Mouse (Mus musculus) liver, adult 2 months (tissue): Measurements from ENCODE around the gene Dvl2. TPM values are rescaled to one million over a fixed set of nuclear protein-coding genes. Genes with fewer than 3 reads are reported as not detected.

Source experiments
- DNase-seq: peaks from one replicate; pipeline ENCODE4 v3.0.0-alpha.2; 2011; ENCODE audit warnings: low read depth, low spot score; ENCODE audit errors: extremely low read depth
- H3K27ac ChIP-seq: fragments of 200-500 bp; replicated peaks from 2 replicates; pipeline ENCODE4 v1.5.1; 2012; ENCODE audit warnings: low read depth, mild to moderate bottlenecking, control low read depth, inconsistent platforms, low read length; ENCODE audit not compliant: insufficient read depth
- H3K27me3 ChIP-seq: fragments of 200-500 bp; 2 replicates; pipeline ENCODE4 v1.6.1; 2012; ENCODE audit warnings: mild to moderate bottlenecking, moderate library complexity, low read length, inconsistent platforms; ENCODE audit not compliant: control insufficient read depth, insufficient read depth
- H3K36me3 ChIP-seq: fragments of 200-500 bp; 2 replicates; pipeline ENCODE4 v1.6.1; 2012; ENCODE audit warnings: low read length, inconsistent platforms; ENCODE audit not compliant: control insufficient read depth, insufficient read depth
- H3K4me1 ChIP-seq: fragments of 200-500 bp; 2 replicates; pipeline ENCODE4 v1.6.1; 2011; ENCODE audit warnings: low read length; ENCODE audit not compliant: control insufficient read depth, insufficient read depth
- H3K4me3 ChIP-seq: fragments of 200-500 bp; 2 replicates; pipeline ENCODE4 v1.5.1; 2011; ENCODE audit warnings: low read depth, mild to moderate bottlenecking, control low read depth, low read length, moderate library complexity; ENCODE audit not compliant: insufficient read depth
- H3K79me2 ChIP-seq: fragments of 200-500 bp; 2 replicates; pipeline ENCODE4 v1.6.1; 2012; ENCODE audit warnings: inconsistent platforms, mild to moderate bottlenecking, low read length, moderate library complexity; ENCODE audit not compliant: control insufficient read depth, insufficient read depth
- H3K9ac ChIP-seq: fragments of 200-500 bp; 2 replicates; pipeline ENCODE4 v1.6.1; 2012; ENCODE audit warnings: low read depth, mild to moderate bottlenecking, control low read depth, inconsistent platforms, low read length
- CTCF ChIP-seq: fragments of 200-500 bp; IDR thresholded peaks from 2 replicates; pipeline ENCODE4 v1.5.1; 2011; ENCODE audit warnings: low read depth, low read length, control low read depth
- POLR2A ChIP-seq: fragments of 200-500 bp; IDR thresholded peaks from 2 replicates; pipeline ENCODE4 v1.6.1; 2011; ENCODE audit warnings: low read length, control low read depth; ENCODE audit not compliant: insufficient read depth; ENCODE audit errors: extremely low read depth
- whole genome bisulfite sequencing: fragments of 180-500 bp; shearing (Covaris S2); methylation state at CpG from one replicate; pipeline ENCODE4 v1.1.7; 2018; 5-methylcytosine and 5-hydroxymethylcytosine counted together
- polyA plus RNA-seq: library from polyadenylated mRNA; depleted of rRNA; stranded (reverse); fragments of >200 nt; gene quantifications from 2 replicates; pipeline ENCODE4 v1.2.3, GENCODE M21; 2012
- total RNA-seq: library from RNA; depleted of rRNA; stranded (reverse); fragments of >200 nt; gene quantifications from 2 replicates; pipeline ENCODE4 v1.2.3, GENCODE M21; 2014

Dvl2 gene
- total and polyA plus RNA-seq, 2 experiments = 2.8 to 4.5 TPM

DNA sequence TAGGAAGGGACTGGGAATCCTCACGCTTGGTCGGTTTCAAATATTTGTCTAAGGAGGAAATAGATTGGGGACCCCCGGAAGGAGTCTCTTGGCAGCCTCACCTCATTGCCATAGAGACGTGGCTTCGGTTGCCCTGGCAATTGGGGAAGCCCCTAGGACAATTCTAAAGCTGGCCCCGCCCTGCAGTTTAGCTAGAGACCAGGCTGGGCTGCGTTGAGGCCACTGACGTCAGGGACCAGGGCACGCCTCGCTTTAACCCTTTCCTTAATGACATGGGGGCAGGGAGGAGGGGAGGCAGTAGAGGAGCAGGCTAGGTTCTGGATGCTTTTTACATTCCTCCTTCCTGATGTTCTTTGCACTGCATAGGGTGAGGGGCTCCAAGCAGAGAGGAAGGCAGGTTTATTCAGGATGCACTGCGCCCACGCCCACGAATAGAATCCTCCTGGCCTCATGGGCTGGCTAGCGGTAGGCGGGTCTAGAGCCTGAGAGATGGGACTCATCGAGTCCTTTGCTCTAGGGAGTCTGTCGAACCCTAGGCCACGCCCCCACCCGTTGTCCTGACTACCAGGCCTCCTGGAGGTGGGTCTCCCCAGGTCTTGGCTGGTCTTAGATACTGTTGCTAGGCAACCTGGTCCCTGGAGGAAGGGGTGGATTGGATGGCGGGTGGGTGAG lies 28.9 kb downstream of the Dvl2 start:
- H3K27me3 ChIP-seq = peaks cover 3% of the 10 kb centered on the region; the same call in 1 of the 2 replicates
- no peak for TF ChIP-seq POLR2A
- no peak for TF ChIP-seq CTCF
- no peaks in the 10 kb centered on the region for H3K36me3 ChIP-seq
- H3K79me2 ChIP-seq = no peaks in the 10 kb centered on the region
- no peak for DNase-seq
- H3K9ac ChIP-seq = no peak overlapping the region
- 18% methylated on average over 20 of the region's 20 CpGs for WGBS
- H3K27ac ChIP-seq = no peak overlapping the region
- no peak overlapping the region for H3K4me3 ChIP-seq
- H3K4me1 ChIP-seq = 0 out of 2 replicates have a peak, but pooled peaks cover 2% of the 10 kb centered on the region

DNA sequence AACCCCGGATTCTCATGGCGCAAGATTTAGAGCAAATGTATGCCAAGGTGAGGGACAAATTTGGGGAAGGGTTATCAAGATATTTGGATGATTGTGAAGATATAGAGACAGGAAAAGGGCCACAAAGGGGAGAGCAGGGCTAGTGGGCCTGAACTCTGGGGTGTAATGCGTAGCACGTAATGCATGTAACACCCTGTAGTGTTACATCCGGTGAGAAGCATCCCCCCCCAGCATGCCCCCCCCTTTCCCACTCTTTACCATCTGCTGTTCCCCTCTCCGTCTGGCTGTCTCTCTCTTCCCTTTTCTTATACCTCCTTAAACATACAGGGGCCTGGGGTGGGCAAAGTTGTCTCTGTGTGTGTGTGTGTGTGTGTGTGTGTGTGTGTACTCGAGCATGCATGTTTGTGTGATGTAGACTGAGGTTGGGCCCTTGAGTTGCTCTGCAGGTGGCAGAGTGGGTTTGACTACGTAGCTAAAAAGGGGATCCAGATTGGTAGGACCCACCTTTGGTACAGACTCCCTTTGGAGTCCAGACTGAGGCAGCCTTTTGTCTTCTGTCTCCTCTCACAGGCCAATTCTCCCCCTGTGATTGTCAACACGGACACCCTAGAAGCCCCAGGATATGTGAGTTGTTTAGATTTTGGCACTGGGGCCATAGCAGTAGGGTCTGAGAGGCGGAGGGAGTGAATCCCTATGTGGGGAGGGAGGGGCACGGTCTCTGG lies 29.6 kb downstream of the Dvl2 start:
- Histone ChIP-seq H3K79me2 (no peaks in the 10 kb centered on the region), H3K36me3 (no peaks in the 10 kb centered on the region), H3K27ac (no peak overlapping the region), H3K4me3 (no peak overlapping the region), H3K4me1 (0 out of 2 replicates have a peak, but pooled peaks cover 2% of the 10 kb centered on the region), H3K9ac (no peak overlapping the region), H3K27me3 (peaks cover 3% of the 10 kb centered on the region; the same call in 1 of the 2 replicates)
- no peak for DNase-seq
- 79% methylated on average over 11 of the region's 11 CpGs for WGBS
- TF ChIP-seq CTCF = no peak
- TF ChIP-seq POLR2A = no peak

DNA sequence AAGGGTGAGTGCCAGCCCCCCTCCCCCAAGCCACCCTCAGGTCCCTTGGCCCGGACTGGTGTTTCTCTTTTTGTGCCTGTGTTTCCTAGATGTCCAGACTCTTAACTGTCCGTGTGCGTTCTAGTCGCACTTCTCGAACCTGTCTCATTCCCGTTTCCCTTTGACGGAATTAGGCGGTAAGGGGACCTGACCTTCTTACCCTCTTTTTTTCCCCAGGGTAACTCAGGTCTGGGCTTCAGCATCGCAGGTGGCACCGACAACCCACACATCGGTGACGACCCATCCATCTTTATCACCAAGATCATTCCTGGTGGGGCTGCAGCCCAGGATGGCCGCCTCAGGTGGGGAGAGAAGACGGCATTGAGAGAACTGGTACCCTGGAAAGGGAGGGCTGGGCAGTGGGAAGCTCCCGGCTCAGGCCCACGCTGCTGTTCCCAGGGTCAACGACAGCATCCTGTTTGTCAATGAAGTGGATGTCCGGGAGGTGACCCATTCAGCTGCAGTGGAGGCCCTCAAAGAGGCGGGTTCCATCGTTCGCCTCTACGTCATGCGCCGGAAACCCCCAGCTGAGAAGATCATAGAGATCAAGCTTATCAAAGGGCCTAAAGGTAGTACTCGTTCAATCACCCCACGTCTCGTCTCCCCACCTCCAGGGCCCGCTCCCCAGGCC lies 30.4 kb downstream of the Dvl2 start:
- Histone ChIP-seq H3K27ac (no peak overlapping the region), H3K36me3 (no peaks in the 10 kb centered on the region), H3K79me2 (no peaks in the 10 kb centered on the region), H3K9ac (no peak overlapping the region), H3K4me3 (no peak overlapping the region), H3K27me3 (peaks cover 3% of the 10 kb centered on the region; the same call in 1 of the 2 replicates), H3K4me1 (0 out of 2 replicates have a peak, but pooled peaks cover 2% of the 10 kb centered on the region)
- TF ChIP-seq POLR2A (no peak), CTCF (no peak)
- 93% methylated on average over 28 of the region's 28 CpGs for WGBS
- DNase-seq = no peak

DNA sequence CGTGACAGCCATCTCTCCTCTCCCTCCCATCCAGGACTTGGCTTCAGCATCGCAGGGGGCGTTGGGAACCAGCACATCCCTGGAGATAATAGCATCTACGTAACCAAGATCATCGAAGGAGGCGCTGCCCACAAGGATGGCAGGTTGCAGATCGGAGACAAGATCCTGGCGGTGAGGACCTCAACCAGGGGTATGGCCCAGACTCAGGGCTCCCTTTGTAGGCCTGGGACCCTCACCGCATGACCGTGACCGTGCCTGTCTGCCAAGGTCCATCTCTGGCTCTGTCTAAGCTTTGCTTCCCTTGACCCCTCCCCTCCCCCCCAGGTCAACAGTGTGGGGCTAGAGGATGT lies 30.9 kb downstream of the Dvl2 start:
- Histone ChIP-seq H3K9ac (no peak overlapping the region), H3K27me3 (peaks cover 3% of the 10 kb centered on the region; the same call in 1 of the 2 replicates), H3K79me2 (no peaks in the 10 kb centered on the region), H3K4me3 (no peak overlapping the region), H3K36me3 (no peaks in the 10 kb centered on the region), H3K27ac (no peak overlapping the region), H3K4me1 (0 out of 2 replicates have a peak, but pooled peaks cover 2% of the 10 kb centered on the region)
- whole genome bisulfite sequencing = 94% methylated on average over 11 of the region's 11 CpGs
- DNase-seq = no peak
- no peak for TF ChIP-seq POLR2A
- TF ChIP-seq CTCF = no peak

DNA sequence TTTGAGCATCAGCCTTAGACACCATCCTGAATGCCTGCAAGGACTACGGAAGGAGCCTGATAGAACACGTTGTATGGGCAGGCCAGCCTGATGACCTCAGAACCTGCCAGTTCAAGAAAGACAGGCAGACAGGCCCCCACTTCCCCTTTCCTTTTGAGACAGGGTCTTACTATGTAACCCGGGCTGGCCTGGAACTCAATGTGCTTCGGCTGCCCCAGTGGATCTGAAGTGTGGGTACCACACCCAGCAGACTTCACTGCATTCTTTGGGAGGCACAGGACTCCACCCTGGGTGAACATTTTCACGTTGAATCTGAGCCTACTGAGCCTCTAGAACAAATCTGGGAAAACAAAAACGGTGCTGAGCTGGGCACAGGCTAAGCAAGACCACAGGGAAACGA lies 37.8 kb downstream of the Dvl2 start:
- no peak overlapping the region for H3K4me3 ChIP-seq
- no peaks in the 10 kb centered on the region for H3K27me3 ChIP-seq
- no peak overlapping the region for H3K27ac ChIP-seq
- WGBS = 63% methylated on average over 7 of the region's 7 CpGs
- H3K36me3 ChIP-seq = no peaks in the 10 kb centered on the region
- no peaks in the 10 kb centered on the region for H3K79me2 ChIP-seq
- TF ChIP-seq POLR2A (no peak), CTCF (no peak)
- H3K9ac ChIP-seq = no peak overlapping the region
- DNase-seq = no peak
- peaks cover 4% of the 10 kb centered on the region; the same call in 1 of the 2 replicates for H3K4me1 ChIP-seq

DNA sequence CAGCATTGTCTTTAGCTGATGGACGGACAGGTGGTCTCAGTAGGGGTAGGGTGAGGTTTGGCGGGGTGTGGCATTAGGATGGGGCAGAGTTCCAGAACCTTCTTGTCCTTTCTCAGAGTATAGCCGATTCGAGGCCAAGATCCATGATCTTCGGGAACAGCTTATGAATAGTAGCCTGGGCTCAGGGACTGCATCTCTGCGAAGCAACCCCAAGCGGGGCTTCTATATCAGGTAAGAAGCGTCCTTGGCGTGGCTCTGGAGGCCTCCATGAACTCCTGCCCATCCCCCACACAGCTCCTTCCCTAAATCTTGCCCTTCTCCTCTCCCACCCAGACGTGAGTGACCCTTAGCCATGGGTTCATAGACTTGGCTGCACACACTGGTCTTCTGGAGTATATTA lies 39.2 kb downstream of the Dvl2 start:
- H3K4me3 ChIP-seq = no peak overlapping the region
- H3K79me2 ChIP-seq = no peaks in the 10 kb centered on the region
- no peak for TF ChIP-seq POLR2A
- TF ChIP-seq CTCF = no peak
- whole genome bisulfite sequencing = 95% methylated on average over 10 of the region's 10 CpGs
- H3K27ac ChIP-seq = no peak overlapping the region
- H3K9ac ChIP-seq = no peak overlapping the region
- no peaks in the 10 kb centered on the region for H3K36me3 ChIP-seq
- peaks cover 4% of the 10 kb centered on the region; the same call in 1 of the 2 replicates for H3K4me1 ChIP-seq
- no peaks in the 10 kb centered on the region for H3K27me3 ChIP-seq
- no peak for DNase-seq
